ENCODE assay signal across 12 mouse cellular contexts in the genomic region with DNA sequence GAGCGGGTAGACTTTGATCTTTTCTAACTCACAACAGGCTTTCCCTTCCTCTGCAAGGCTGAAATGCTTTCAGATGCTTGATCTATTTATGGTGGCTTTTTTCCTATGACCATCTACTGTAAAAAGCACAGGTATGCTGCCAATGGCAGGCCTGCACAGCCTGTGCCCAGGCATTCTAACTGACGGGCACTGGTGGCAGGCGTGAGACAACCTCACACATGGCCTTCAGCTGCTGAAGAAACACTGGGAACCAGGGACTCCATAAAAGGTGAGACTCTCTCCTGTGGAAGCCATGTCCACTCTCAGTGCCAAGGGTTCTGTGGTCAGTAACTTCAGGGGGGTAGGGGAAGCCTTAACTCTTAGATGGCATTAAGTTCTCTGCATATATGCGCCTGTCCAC. TPM values are rescaled to one million over a fixed set of nuclear protein-coding genes. Genes with fewer than 3 reads are reported as not detected.
"Had no signal": no experiment of that assay in that cellular context is flagged by ENCODE, and none has a peak within 500 bp of the region (broad histone marks: within the 10 kb centered on the region; RNA-seq: fewer than 3 reads in every experiment).

No protein-coding gene starts in this region.

- DNase-seq: heart, postnatal 14 days; heart, postnatal 36 days; kidney, adult 11 months; kidney, adult 2 months; kidney, adult 9 months; kidney, postnatal 14 days; kidney, postnatal 36 days; layer of hippocampus, adult 9-11 months; layer of hippocampus, postnatal 36 days; left cerebral cortex, postnatal 4 days had no signal

RNA-seq across cellular contexts. Expression of a gene that starts 12.6 kb away (rescaled TPM):
- total RNA-seq: granulocyte monocyte progenitor cell, adult 5-6 weeks; hematopoietic stem cell, adult 5-6 weeks had no signal
